Mouse (Mus musculus): ENCODE data around the gene Apoa4.

The Apoa4 gene

GRCm38 (mm10) chr9:46274494-46274893, 34.0 kb downstream of the Apoa4 start:
- DNase-seq = no peak

- peak; percentile 89 to 94 for DNase-seq
These were observed 42.3 kb downstream of the Apoa4 start, which contains the start of gene Bud13 for GRCm38 (mm10) chr9:46282631-46283436. Gene Bud13 (plus strand): TSS chr9:46283008.

Data from kidney, adult 8-10 months (tissue).